Mouse (Mus musculus) v-Abl transformed pro-B cells (cell line): ENCODE measurements around the gene Gpx4.

Experiments used
- in situ Hi-C, 2 experiments: fragments of 400-800 bp; cut with MboI; formaldehyde crosslinking; loops; one replicate each; pipeline ENCODE4 v1.15.1; 2025; ENCODE audit not compliant: unreplicated experiment in 2 of 2

The Gpx4 gene

DNA sequence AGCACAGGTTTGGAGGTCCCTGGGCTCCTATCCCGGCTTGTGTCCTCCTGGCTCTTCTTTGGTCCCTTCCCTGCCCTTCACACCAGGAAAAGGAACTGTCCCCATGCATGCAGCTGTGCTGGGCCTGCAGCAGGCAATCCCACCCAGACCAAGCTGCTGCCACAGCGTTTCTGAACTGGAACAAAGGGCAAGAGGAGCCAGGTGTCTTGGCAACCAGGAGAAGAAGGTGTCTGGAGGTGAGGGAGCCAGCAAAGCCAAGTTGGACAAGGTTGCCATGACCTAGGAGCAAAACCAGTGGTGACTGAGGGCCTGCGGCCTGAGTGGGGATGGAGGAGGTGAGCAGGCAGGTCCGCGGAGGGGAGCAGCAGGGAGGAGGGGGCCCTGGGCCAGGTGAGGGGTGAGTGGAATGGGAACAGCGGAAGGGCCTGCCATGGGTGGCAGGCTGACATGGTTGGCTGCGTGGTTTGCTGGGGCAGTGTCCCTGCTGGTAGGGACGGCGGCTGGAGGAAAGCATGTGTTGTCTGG is at the start of gene Gpx4:
Gpx4 (plus strand) TSS at position 126 of the 525 bp plus-strand sequence.
- in situ Hi-C loops = no loop called here

DNA sequence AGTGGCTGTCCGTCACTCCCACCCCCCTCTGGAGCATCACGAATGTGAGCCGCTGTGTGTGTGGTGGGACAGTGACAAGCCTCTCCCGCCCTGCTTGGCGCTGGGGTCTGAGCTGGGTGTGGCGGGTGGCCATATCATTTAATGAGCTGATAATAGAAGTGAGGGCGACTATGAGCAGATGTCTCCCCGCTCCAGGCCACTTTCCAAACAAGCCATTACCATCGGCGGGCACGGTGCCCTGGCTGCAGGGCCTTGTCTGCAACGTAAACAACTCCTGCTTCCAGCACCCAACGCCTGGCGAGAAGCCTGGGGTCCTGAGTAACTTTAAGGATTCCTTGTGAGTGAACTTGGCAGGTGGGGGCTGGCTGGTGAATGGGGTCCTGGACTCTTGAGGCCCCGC is 49.1 kb upstream of the Gpx4 start:
- in situ Hi-C loops = no loop called here

DNA sequence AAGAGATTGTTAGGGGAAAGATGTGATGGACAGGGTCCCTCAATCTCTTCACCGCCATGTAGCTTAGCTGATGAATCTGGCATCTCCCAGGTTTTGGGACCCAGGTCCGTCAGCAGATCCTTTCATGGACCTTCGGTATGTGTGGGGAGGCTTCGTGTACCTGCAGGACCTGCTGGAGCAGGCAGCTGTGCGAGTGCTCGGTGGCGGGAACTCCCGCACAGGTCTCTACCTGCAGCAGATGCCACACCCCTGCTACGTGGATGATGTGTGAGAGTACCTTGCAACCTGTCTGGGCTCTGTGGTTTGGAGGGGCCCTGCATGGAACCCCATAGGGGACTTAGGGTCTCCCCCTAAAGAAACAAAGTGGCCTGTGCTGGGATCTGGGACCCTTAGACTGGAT is 45.0 kb upstream of the Gpx4 start:
- in situ Hi-C loops = no loop called here

DNA sequence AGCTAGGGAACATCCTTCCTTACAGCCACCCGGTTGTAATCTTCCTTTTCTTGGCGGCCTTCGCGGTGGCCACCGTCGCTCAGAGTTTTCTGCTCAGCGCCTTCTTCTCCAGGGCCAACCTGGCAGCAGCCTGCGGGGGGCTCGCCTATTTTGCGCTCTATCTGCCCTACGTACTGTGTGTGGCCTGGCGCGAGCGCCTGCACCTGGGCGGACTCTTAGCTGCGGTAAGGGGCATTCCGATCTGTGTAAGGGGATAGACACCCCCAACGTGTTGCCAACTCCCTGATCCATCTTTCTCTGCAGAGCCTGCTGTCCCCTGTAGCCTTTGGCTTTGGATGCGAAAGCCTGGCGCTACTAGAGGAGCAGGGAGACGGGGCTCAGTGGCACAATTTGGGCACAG is 44.1 kb upstream of the Gpx4 start:
- in situ Hi-C loops = no loop called here

DNA sequence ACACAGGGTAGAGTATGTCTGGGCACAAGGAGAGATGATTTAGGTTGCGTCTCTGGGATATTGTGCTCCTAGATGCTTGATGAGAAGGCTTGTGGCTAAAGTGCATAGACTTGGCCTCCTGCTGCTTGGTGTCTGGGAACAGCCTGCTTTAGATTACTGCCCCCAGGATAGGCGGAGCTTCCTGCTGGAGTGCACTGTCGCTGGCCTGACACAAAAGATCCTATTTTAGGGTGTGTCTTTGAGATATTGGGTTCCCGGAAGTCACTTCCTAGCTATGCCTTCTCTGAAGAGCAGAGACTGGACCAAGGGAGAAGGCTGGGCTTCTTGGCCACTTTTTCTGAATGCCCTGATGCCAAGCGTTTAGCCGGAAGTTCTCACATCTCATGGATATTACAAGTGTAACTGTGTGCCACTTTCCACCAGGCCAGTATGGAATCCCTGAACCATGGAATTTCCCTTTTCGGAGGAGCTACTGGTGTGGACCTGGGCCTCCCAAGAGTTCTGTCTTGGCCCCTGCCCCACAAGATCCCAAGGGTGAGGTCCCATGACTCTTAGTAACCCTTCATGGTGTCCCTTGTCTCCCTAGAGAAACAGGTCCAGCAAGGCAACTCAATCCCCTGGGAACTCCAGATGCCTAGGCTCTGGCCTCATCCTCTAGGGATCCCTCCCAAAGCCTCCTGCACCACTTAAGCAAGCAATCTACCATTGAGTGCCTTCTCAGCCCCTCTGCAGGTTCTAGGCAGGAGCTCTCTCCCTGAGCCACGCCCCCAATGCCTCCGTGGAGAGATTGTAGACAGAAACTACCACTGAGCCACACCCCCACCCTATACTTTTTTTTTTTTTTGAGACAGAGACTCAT is 43.4 kb upstream of the Gpx4 start:
- in situ Hi-C loops = no loop called here

DNA sequence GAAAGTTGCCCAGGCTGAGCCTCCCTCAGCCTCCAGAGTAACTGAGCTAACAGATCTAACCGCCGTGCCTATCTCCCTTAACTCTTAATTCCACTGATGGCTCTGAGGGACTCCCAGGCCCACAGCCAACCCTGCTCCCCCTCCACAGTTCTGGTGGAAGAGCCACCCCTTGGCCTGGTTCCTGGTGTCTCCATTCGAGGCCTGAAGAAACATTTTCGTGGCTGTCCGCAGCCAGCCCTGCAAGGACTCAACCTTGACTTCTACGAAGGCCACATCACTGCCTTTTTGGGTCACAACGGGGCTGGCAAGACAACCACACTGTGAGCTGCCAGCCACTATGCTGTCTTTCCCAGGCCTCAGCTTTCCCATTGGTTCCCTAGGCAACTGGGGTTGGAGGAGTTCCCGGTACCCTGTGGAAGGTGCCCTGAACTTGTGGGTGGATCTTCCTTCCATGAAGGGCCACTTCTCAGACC is 42.7 kb upstream of the Gpx4 start:
- in situ Hi-C loops = no loop called here

DNA sequence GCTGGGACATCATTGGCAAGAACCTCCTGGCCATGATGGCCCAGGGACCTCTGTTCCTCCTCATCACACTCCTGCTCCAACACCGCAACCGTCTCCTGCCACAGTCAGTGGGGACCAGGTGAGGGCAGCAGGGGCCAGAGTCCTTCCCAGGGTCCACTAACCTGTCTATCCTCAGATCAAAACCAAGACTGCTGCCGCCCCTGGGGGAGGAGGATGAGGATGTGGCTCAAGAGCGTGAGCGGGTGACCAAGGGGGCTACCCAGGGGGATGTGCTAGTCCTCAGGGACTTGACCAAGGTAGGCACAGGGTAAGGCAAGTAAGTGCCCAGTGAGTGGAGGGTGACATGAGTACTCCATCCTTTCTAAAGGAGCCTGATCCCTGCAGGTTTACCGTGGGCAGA is 35.2 kb upstream of the Gpx4 start:
- in situ Hi-C loops = no loop called here

DNA sequence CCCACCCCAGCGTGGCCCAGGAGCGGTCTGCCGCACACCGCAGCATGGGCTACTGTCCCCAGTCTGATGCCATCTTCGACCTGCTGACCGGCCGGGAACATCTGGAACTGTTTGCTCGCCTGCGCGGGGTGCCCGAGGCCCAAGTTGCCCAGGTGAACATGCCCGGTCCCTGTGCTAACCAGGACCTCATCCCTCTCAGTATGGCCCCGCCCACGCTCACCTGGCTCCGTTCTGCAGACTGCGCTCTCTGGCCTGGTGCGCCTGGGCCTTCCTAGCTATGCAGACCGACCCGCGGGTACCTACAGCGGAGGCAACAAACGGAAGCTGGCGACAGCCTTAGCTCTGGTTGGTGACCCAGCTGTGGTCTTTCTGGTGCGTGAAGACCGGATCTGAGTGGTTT is 33.4 kb upstream of the Gpx4 start:
- in situ Hi-C loops = no loop called here

DNA sequence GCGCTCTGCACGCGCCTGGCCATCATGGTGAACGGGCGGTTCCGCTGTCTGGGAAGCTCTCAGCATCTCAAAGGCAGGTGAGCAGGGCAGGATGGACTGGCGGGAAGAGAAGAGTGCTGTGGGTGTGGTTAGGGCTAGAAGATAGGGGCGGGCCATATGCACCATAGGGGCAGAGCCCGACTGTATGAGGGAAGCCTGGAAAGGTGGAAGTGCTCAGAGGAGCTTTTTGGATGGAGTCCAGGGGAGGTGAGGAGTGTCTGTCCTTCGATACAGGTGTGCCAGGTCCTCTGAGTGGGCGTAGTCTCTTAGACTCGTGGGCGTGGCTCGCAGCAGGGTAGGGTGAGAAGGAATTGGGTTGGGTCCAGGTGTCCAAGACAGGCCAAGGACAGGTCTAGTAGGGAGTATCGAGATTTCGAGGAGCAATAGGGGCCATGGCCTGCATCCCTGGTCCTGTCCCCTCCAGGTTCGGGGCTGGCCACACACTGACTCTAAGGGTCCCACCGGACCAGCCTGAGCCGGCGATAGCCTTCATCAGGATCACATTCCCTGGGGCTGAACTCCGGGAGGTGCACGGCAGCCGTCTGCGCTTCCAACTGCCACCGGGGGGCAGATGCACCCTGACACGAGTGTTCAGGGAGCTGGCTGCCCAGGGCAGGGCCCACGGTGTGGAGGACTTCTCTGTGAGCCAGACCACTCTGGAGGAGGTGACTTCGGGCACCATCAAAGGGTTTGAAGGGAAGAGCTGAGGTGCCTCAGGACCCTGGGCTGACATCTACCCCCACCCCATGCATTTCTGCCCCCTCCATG is 32.3 kb upstream of the Gpx4 start:
- in situ Hi-C loops = no loop called here

DNA sequence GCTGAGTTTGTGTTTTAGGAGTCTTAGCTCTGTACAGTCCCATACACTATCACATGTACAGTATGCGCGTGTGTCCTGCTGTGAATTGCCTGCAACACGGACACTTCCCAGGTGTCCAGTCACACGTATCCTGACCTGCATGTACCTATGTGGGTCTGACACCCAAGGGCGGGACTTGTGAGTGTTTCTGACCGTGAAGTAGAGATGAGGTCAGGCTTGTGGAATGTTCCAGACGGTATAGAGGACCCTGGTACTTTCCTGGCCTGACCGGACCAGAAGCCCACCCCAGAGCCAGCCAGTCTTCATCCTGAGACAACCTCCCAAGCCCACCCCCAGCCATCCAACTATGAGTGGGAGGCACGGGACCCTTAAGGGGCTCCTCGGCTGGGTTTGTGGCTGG is 31.4 kb upstream of the Gpx4 start:
- in situ Hi-C loops = no loop called here

DNA sequence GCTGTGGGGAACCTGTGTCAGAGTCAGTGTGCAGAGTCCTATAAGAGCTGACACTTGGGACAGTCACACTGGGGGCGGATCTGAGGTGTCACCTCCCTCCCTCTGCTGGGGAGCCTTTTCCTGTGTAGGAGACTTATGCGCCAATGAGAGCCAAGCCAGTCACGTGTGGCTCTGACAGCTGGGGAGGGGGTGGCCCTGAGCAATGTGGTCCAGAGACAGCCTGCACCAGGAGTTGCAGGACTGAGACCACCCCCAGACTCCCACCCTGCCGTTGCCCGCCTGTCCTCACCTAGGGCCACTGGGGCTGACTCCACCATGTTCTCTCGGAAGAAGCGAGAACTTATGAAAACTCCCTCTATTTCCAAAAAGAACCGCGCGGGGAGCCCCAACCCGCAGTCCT is 30.5 kb upstream of the Gpx4 start, which contains the start of gene Arhgap45:
Arhgap45 (plus strand) TSS at position 143 of the 400 bp plus-strand sequence.
- in situ Hi-C loops = no loop called here

DNA sequence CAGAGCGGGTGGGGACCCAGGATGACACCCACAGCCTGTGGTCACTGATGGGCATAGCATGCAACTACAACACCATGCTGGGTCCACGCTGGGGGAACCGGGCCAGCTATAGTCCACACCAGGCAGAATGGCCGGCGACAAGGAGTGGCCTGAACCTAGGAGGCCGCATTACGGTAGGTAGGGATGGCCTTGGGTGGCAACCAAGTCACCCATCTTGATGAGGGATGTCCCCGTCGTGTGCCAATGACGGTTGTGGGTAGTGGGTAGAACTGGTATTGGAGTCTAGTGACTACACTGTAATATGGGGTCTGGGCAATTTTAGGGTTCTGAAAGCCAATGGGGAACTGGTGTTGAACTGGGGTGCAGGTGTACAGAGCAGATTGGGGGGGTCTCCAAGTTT is 30.0 kb upstream of the Gpx4 start:
- in situ Hi-C loops = no loop called here

DNA sequence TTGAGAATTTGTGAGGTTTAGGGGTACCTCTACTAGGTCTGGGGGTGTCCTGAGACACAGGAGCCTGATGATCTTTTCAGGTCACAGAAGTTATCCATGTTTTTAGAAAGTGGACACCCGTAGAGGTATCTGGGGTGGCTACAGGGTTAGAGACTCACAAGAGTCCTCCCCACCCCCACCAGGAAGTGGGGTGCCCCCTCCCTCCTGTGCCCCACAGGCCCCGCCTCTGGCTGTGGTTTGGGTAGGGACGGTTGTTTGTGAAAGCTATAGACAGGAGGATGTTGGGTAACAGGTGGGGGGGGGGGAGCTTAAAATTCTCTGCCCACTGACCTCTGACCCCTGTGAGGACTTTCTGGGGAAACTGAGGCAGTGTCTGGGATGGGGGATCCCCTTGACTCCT is 29.6 kb upstream of the Gpx4 start:
- in situ Hi-C loops = no loop called here

DNA sequence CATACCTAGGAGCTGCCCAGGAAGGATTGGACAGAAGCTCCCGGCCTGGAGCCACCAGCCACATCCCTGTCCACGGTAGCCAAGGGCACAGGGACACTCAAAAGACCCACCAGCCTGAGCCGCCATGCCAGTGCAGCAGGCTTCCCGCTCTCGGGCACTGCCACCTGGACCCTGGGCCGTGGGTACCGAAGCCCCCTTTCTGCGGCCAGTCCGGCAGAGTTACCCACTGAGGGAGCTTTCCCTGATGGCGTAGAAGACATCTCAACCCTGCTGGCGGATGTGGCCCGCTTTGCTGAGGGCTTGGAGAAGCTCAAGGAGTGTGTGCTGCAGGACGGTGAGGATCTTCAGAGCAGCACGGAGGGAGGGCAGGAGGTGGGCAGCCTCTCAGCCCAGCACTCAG is 29.2 kb upstream of the Gpx4 start:
- in situ Hi-C loops = no loop called here

DNA sequence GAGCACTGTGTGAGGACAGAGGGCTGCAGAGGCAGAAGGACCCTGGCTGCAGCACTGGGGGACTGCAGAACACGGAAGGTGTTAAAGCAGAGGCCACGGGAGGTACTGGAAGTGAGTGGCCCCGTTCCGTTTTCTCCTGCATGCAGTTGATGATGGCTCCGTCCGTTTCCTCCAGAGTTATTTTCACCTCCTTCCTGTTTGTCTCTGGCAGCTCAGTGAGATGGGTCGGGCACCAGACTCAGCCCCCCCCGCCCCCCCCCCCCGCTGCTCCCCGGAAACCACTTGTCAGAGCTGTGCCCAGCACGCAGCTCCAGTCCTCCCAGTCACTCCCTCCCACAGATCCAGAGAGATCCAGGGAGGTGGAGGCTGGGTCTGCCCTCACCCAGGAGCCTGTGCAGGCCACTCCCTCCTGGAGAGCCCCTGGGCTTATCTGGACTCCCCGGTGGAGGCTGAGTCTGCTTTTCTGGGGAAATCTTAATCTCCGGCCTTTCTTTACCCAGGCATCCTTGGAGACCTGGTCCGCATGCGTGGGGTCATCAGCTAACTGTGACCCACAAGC is 28.1 kb upstream of the Gpx4 start:
- in situ Hi-C loops = no loop called here

DNA sequence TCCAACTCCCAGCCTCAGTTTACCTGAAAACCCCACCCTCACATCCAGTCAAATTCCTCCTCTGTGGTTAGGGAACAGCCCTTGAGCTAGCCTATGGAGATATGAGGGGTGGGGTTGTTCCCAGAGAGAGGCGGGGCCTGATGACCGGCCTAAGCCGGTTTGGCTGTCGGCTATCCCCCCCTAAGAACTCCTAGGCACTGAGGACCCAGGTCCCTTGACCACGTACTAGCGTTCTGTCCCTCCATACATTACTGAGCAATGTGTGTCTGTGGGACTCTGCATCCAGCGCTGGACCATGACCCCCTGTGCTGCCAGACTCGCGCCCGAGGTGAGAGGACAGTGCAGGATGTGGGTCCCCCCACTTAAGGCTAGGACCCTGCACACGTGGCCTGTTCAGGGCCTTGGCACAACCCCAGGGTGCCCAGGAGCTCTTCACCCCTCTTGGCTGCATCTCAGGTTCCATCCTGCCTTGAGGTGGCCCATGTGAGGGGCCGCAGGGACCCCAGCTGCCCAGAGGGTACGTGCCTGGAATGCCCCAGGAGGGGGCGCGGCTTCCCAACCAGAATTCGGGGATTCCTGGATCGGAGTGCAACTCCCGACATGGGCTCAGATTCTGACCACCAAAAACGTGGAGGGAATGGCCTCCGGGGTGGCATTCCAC is 27.4 kb upstream of the Gpx4 start:
- in situ Hi-C loops = no loop called here

DNA sequence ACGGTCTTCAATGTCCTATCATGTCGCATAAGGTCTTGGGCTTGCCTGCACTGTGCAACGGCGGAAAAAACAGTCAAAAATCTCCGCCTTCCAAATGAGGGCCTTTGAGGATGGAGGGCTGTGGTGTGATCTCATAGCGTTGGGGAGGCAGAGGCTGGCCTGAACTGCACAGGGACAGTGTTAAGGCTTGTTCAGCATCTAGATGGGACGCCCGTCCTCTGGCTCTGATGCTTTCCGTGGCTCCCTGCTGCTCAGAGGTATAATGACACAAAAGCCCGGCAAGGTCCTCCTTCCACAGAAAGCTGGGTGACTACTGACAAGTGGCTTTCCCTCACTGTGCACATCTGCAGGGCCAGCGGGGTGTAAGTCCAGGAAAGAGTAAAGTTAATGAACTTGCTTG is 26.8 kb upstream of the Gpx4 start:
- in situ Hi-C loops = no loop called here

DNA sequence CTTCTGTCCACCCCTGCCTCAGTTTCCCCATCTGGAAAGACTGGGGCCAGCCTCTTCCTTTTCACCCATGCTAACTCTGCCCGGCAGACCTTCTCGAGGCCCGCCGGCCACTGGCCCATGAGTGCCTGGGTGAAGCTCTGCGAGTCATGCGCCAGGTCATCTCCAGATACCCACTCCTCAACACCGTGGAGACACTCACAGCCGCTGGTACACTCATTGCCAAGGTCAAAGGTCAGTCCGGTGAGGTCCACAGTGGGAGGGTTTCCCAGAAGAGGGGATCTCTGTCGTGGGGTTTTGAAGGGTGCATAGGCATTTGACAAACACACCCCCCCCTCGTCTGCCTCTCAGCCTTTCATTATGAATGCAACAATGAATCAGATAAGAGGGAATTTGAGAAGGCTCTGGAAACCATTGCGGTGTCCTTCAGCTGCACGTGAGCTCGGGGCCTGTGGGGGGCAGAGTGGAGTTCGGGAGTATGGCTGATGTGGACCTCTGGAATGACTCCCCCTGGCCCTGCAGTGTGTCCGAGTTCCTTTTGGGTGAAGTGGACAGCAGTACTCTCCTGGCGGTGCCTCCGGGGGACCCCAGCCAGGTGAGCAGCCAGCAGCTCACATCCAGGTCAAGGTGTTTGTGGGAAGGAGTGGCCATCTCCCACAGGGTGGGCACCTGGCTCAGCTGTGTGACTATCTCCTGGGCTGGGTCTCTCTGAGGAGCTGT is 26.2 kb upstream of the Gpx4 start:
- in situ Hi-C loops = no loop called here

DNA sequence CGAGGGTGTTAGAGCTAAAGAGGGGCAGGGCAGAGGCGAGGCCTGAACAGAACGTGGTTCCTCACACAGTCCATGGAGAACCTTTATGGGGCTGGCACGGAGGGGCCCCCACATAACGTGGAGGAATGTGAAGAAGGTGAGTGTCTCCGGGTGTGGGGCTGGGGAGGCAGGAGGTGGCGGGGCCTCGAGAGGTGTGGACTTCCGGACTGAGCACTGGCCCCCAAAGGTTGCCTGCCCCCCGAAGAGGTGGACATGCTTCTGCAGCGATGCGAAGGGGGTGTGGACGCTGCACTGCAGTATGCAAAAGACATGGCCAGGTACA is 25.7 kb upstream of the Gpx4 start:
- in situ Hi-C loops = no loop called here

DNA sequence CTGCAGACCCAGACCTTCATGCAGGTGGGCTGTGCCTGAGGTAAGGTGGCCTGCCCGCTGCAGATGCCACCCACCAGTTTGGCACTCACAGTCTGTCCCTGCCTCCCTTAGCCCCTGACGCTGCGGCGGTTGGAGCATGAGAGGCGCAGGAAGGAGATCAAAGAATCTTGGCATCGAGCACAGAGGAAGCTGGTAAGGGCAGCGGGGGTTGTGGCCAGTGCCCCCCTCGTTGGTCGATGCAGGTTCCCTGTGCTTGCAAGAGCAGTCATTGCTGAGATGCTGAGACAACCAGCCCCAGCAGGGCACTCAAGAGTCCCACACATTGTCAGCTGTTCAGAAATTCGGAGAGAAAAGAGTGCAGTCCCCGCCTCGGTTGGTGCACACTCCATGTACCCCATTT is 24.8 kb upstream of the Gpx4 start:
- in situ Hi-C loops = no loop called here
